Mouse (Mus musculus): ENCODE data around the gene Fam129b. TPM values are rescaled to one million over a fixed set of nuclear protein-coding genes. Genes with fewer than 3 reads are reported as not detected.

The Fam129b gene
- polyA plus RNA-seq (2012; rRNA removed) = 40.2 and 47.0 TPM in 2 replicates

GRCm38 (mm10) chr2:32875675-32876489, at the start of gene Fam129b:
Fam129b (plus strand) TSS chr2:32876114.
- peak; percentile 95 for DNase-seq (ENCODE audit: low read depth)
- peak; percentile 69 for TF ChIP-seq POLR2A (IDR thresholded peaks at IDR 0.05; ENCODE audit: borderline replicate concordance, extremely low read depth, insufficient read depth, insufficient read length, poor library complexity, severe bottlenecking)
- no peak for TF ChIP-seq CTCF (IDR thresholded peaks at IDR 0.05; ENCODE audit: borderline replicate concordance, extremely low read depth, insufficient read depth, insufficient read length)

- TF ChIP-seq POLR2A (IDR thresholded peaks at IDR 0.05; ENCODE audit: borderline replicate concordance, extremely low read depth, insufficient read depth, insufficient read length, poor library complexity, severe bottlenecking) = no peak
- TF ChIP-seq CTCF (IDR thresholded peaks at IDR 0.05; ENCODE audit: borderline replicate concordance, extremely low read depth, insufficient read depth, insufficient read length) = no peak
- no peak for DNase-seq (ENCODE audit: low read depth)
Measured at GRCm38 (mm10) chr2:32828979-32829676, 46.8 kb upstream of the Fam129b start.

DNA sequence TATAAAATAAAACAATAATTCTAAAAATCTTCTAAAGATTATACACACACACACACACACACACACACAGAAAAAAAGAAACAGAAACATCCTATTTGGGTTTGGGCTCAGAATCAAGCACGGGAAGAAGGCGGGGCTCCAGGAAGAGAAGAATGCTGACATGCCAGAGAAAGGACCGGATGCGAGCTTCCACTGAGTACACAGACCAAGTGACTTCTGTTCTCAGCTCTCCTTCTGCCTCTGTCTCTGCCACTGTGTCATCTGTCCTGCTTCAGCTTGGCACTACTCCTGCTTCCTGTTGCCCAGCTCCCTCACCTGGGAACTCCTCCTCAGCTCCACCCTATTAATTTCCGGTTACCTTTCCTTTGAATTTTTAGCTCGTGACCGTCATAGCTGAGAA, 41.4 kb upstream of the Fam129b start:
- TF ChIP-seq CTCF (IDR thresholded peaks at IDR 0.05; ENCODE audit: borderline replicate concordance, extremely low read depth, insufficient read depth, insufficient read length) (no peak), POLR2A (IDR thresholded peaks at IDR 0.05; ENCODE audit: borderline replicate concordance, extremely low read depth, insufficient read depth, insufficient read length, poor library complexity, severe bottlenecking) (no peak)
- DNase-seq (ENCODE audit: low read depth) = no peak

GRCm38 (mm10) chr2:32835588-32835987, 40.3 kb upstream of the Fam129b start:
- TF ChIP-seq CTCF (IDR thresholded peaks at IDR 0.05; ENCODE audit: borderline replicate concordance, extremely low read depth, insufficient read depth, insufficient read length) (no peak), POLR2A (IDR thresholded peaks at IDR 0.05; ENCODE audit: borderline replicate concordance, extremely low read depth, insufficient read depth, insufficient read length, poor library complexity, severe bottlenecking) (no peak)
- no peak for DNase-seq (ENCODE audit: low read depth)

- DNase-seq (ENCODE audit: low read depth) = no peak
- TF ChIP-seq POLR2A (IDR thresholded peaks at IDR 0.05; ENCODE audit: borderline replicate concordance, extremely low read depth, insufficient read depth, insufficient read length, poor library complexity, severe bottlenecking) (no peak), CTCF (IDR thresholded peaks at IDR 0.05; ENCODE audit: borderline replicate concordance, extremely low read depth, insufficient read depth, insufficient read length) (no peak)
Measured at GRCm38 (mm10) chr2:32838147-32838884, 37.6 kb upstream of the Fam129b start.

GRCm38 (mm10) chr2:32839261-32839660, 36.7 kb upstream of the Fam129b start:
- TF ChIP-seq CTCF (IDR thresholded peaks at IDR 0.05; ENCODE audit: borderline replicate concordance, extremely low read depth, insufficient read depth, insufficient read length) (no peak), POLR2A (IDR thresholded peaks at IDR 0.05; ENCODE audit: borderline replicate concordance, extremely low read depth, insufficient read depth, insufficient read length, poor library complexity, severe bottlenecking) (no peak)
- DNase-seq (ENCODE audit: low read depth) = no peak

DNA sequence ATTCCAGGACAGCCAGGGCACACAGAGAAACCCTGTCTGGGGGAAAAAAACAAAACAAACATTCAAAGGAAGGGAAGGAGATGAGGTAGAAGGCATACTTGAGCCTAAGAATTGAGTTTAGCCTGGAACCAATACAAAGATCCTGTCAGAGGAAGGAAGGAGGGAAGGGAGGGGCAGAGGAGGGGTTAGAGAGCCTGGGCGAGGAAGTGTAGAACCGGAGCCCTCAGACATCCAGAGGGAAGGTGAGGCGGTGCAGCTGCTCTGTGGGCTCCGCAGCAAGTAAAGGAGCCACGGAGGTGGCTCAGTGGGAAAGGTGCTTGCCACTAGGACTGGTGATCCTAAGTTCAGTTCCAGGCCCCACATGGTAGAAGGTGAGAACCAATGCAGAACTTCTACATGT, 34.8 kb upstream of the Fam129b start:
- DNase-seq (ENCODE audit: low read depth) = no peak
- TF ChIP-seq CTCF (IDR thresholded peaks at IDR 0.05; ENCODE audit: borderline replicate concordance, extremely low read depth, insufficient read depth, insufficient read length) (no peak), POLR2A (IDR thresholded peaks at IDR 0.05; ENCODE audit: borderline replicate concordance, extremely low read depth, insufficient read depth, insufficient read length, poor library complexity, severe bottlenecking) (no peak)

DNA sequence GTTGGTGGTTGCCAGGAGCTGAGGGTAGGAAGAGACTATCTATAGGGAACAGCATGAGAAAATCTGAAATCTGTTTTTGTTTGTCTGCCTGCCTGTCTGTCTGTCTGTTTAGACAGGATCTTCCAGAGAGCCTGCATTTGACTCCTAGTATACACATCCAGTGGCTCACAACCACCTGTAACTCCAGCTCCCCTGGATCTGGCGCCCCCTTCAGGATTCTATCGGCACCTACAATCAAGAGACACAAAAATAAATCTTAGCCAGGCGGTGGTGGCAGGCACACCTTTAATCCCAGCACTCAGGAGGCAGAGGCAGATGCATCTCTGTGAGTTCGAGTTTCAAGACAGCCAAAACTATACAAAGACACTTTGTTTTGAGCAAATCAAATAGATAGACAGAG, 33.4 kb upstream of the Fam129b start:
- DNase-seq (ENCODE audit: low read depth) = no peak

DNA sequence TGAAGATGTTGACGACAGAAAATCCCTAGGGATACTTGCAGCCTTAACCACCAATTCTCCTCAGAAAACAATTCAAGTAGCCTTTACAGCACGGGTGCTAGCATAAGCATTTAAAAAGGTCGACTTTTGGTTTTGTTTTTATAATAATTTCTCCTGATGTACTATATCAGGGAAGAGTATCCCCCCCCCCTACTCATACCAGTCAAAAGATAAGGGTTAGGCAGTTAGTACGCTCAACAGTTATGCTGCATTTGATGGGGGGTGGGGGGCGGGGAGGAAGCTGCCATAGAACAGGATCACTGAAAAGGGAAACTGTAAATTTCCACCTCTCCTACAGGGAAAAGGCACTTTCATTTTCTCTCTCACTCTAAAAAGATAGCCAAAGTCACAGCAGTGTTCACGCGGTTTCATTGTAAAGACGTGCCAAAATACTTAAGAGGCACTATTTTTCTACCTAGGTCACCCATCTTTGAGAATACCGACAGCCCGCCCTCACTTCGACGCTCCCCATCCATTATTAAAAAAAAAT, 30.3 kb upstream of the Fam129b start:
- TF ChIP-seq CTCF (IDR thresholded peaks at IDR 0.05; ENCODE audit: borderline replicate concordance, extremely low read depth, insufficient read depth, insufficient read length) (no peak), POLR2A (IDR thresholded peaks at IDR 0.05; ENCODE audit: borderline replicate concordance, extremely low read depth, insufficient read depth, insufficient read length, poor library complexity, severe bottlenecking) (no peak)
- DNase-seq (ENCODE audit: low read depth) = peak; percentile 21

More for the DNA sequence above, 33.4 kb upstream of the Fam129b start:
- TF ChIP-seq POLR2A (IDR thresholded peaks at IDR 0.05; ENCODE audit: borderline replicate concordance, extremely low read depth, insufficient read depth, insufficient read length, poor library complexity, severe bottlenecking) (no peak), CTCF (IDR thresholded peaks at IDR 0.05; ENCODE audit: borderline replicate concordance, extremely low read depth, insufficient read depth, insufficient read length) (peak; percentile 47; the same call in 1 of the 2 replicates)

GRCm38 (mm10) chr2:32846101-32846804, 29.7 kb upstream of the Fam129b start:
- TF ChIP-seq POLR2A (IDR thresholded peaks at IDR 0.05; ENCODE audit: borderline replicate concordance, extremely low read depth, insufficient read depth, insufficient read length, poor library complexity, severe bottlenecking) (0 out of 2 replicates have a peak, but pooled peaks have one; percentile 32), CTCF (IDR thresholded peaks at IDR 0.05; ENCODE audit: borderline replicate concordance, extremely low read depth, insufficient read depth, insufficient read length) (no peak)
- peak; percentile 89 for DNase-seq (ENCODE audit: low read depth)
